Mouse (Mus musculus): ENCODE data around the gene AC134908.4. TPM values are rescaled to one million over a fixed set of nuclear protein-coding genes. Genes with fewer than 3 reads are reported as not detected.
A peak's percentile ranks its signal among the peaks of the same experiment; 100 is the strongest.

Gene AC134908.4
- polyA plus RNA-seq, 1 experiment from 2014 or later: not detected

DNA sequence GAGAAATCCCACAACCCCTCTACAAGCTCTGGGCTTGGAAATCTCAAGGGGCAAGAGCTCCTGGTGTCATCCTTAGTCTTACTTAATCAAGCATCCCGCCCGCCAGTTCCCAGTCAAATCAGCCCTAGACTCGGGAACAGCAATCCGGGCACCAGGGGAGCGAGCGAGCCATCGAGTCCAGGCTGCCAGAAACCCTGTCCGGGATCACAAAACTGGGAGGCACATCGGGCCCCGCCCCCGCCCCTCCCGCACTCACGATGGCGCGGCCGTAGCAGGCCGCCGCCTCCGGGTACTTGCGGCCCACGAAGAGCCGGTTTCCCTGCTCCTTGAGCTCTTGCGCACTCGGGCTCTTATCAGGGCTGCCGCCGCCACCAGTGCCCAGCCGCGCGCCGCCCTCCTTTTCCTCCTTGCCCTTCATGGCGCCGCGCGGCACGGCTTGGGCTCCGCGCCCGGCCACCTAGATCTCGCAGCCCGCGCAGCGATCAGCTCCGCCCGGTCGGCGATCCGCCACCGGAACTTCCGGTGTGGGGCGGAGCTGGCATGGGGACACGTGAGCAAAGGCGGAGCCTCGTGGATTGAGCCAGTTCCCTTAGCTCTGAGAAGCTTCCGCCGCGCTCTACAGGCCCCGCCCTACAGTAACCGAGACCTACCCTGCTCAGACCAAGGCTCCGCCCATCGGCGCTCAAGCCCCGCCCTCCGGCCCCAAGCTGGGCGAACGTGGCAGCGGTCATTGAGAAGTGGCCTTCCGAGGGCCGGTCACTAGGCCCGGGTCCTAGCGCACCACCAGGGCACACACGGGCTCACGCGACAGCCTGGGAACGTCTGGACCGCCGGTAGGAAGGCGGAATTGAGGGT is 37.2 kb upstream of the AC134908.4 start:
- peak; percentile 91 for ATAC-seq (ENCODE audit: low read depth)
- WGBS (ENCODE audit: insufficient replicate concordance): under 1% methylated on average over 71 of the region's 77 CpGs
- peak overlapping the region; percentile 92 for H3K4me3 ChIP-seq (ENCODE audit: low read depth, low read length)
- H3K4me1 ChIP-seq (ENCODE audit: control insufficient read depth, low read depth, low read length): peaks cover 80% of the 10 kb centered on the region
- peak overlapping the region; percentile 99 for H3K4me2 ChIP-seq (ENCODE audit: low read depth, low read length)
- no peaks in the 10 kb centered on the region for H3K9me3 ChIP-seq (replicated peaks; ENCODE audit: control insufficient read depth, low read length)
- peak overlapping the region; percentile 91 for H3K9ac ChIP-seq (ENCODE audit: low read depth, low read length)
- peaks cover 14% of the 10 kb centered on the region for H3K36me3 ChIP-seq (ENCODE audit: control insufficient read depth, insufficient read depth)
- no peaks in the 10 kb centered on the region for H3K27me3 ChIP-seq (ENCODE audit: control insufficient read depth, insufficient read depth, low read depth, low read length)
- peak overlapping the region; percentile 97 for H3K27ac ChIP-seq (ENCODE audit: low read length)

GRCm38 (mm10) chr17:25831451-25832281 is 36.2 kb upstream of the AC134908.4 start:
- ATAC-seq (ENCODE audit: low read depth): no peak
- WGBS (ENCODE audit: insufficient replicate concordance): 41% methylated on average over 21 of the region's 21 CpGs
- peaks cover 14% of the 10 kb centered on the region for H3K36me3 ChIP-seq (ENCODE audit: control insufficient read depth, insufficient read depth)

GRCm38 (mm10) chr17:25830806-25831431 is 35.5 kb upstream of the AC134908.4 start:
- Histone ChIP-seq H3K4me3 (ENCODE audit: low read depth, low read length) (no peak overlapping the region), H3K27me3 (ENCODE audit: control insufficient read depth, insufficient read depth, low read depth, low read length) (no peaks in the 10 kb centered on the region), H3K9ac (ENCODE audit: low read depth, low read length) (no peak overlapping the region; the same call in 1 of the 2 replicates), H3K4me1 (ENCODE audit: control insufficient read depth, low read depth, low read length) (peaks cover 63% of the 10 kb centered on the region), H3K4me2 (ENCODE audit: low read depth, low read length) (0 out of 2 replicates have a peak overlapping the region, but pooled peaks have one; percentile 99), H3K36me3 (ENCODE audit: control insufficient read depth, insufficient read depth) (peaks cover 14% of the 10 kb centered on the region), H3K9me3 (replicated peaks; ENCODE audit: control insufficient read depth, low read length) (no peaks in the 10 kb centered on the region), H3K27ac (ENCODE audit: low read length) (no peak overlapping the region)
- WGBS (ENCODE audit: insufficient replicate concordance): 78% methylated on average over 14 of the region's 14 CpGs
- ATAC-seq (ENCODE audit: low read depth): no peak

More at GRCm38 (mm10) chr17:25831451-25832281, 36.2 kb upstream of the AC134908.4 start:
- peak overlapping the region; percentile 97 for H3K27ac ChIP-seq (ENCODE audit: low read length)
- H3K4me1 ChIP-seq (ENCODE audit: control insufficient read depth, low read depth, low read length): peaks cover 71% of the 10 kb centered on the region
- H3K27me3 ChIP-seq (ENCODE audit: control insufficient read depth, insufficient read depth, low read depth, low read length): no peaks in the 10 kb centered on the region
- peak overlapping the region; percentile 79 for H3K9ac ChIP-seq (ENCODE audit: low read depth, low read length)
- peak overlapping the region; percentile 92 for H3K4me3 ChIP-seq (ENCODE audit: low read depth, low read length)
- peak overlapping the region; percentile 99 for H3K4me2 ChIP-seq (ENCODE audit: low read depth, low read length)
- H3K9me3 ChIP-seq (replicated peaks; ENCODE audit: control insufficient read depth, low read length): no peaks in the 10 kb centered on the region

- peaks cover 60% of the 10 kb centered on the region for H3K4me1 ChIP-seq (ENCODE audit: control insufficient read depth, low read depth, low read length)
- H3K4me3 ChIP-seq (ENCODE audit: low read depth, low read length): peak overlapping the region; percentile 60; the same call in 1 of the 2 replicates
- H3K4me2 ChIP-seq (ENCODE audit: low read depth, low read length): peak overlapping the region; percentile 69; the same call in 1 of the 2 replicates
- peak overlapping the region; percentile 75; the same call in 1 of the 2 replicates for H3K27ac ChIP-seq (ENCODE audit: low read length)
- H3K27me3 ChIP-seq (ENCODE audit: control insufficient read depth, insufficient read depth, low read depth, low read length): no peaks in the 10 kb centered on the region
- no peak overlapping the region; the same call in 1 of the 2 replicates for H3K9ac ChIP-seq (ENCODE audit: low read depth, low read length)
- H3K36me3 ChIP-seq (ENCODE audit: control insufficient read depth, insufficient read depth): peaks cover 14% of the 10 kb centered on the region
- no peaks in the 10 kb centered on the region for H3K9me3 ChIP-seq (replicated peaks; ENCODE audit: control insufficient read depth, low read length)
- ATAC-seq (ENCODE audit: low read depth): no peak
- 66% methylated on average over 4 of the region's 4 CpGs for WGBS (ENCODE audit: insufficient replicate concordance)
Measured at GRCm38 (mm10) chr17:25830200-25830753, 34.8 kb upstream of the AC134908.4 start.

- WGBS (ENCODE audit: insufficient replicate concordance): 39% methylated on average over 8 of the region's 8 CpGs
Measured at GRCm38 (mm10) chr17:25829558-25830017, 34.1 kb upstream of the AC134908.4 start.

GRCm38 (mm10) chr17:25828712-25829557 is 33.5 kb upstream of the AC134908.4 start, which contains the start of gene Jmjd8:
Jmjd8 (plus strand) TSS chr17:25828867.
- H3K9ac ChIP-seq (ENCODE audit: low read depth, low read length): peak within 1 kb of the TSS; percentile 73
- peak; percentile 11; the same call in 1 of the 2 replicates for ATAC-seq (ENCODE audit: low read depth)

More at GRCm38 (mm10) chr17:25829558-25830017, 34.1 kb upstream of the AC134908.4 start:
- H3K9ac ChIP-seq (ENCODE audit: low read depth, low read length): peak overlapping the region; percentile 73
- no peaks in the 10 kb centered on the region for H3K9me3 ChIP-seq (replicated peaks; ENCODE audit: control insufficient read depth, low read length)
- H3K27me3 ChIP-seq (ENCODE audit: control insufficient read depth, insufficient read depth, low read depth, low read length): no peaks in the 10 kb centered on the region
- H3K4me3 ChIP-seq (ENCODE audit: low read depth, low read length): peak overlapping the region; percentile 60
- peak overlapping the region; percentile 75 for H3K27ac ChIP-seq (ENCODE audit: low read length)
- peaks cover 60% of the 10 kb centered on the region for H3K4me1 ChIP-seq (ENCODE audit: control insufficient read depth, low read depth, low read length)
- ATAC-seq (ENCODE audit: low read depth): no peak
- H3K36me3 ChIP-seq (ENCODE audit: control insufficient read depth, insufficient read depth): peaks cover 14% of the 10 kb centered on the region
- H3K4me2 ChIP-seq (ENCODE audit: low read depth, low read length): peak overlapping the region; percentile 69

DNA sequence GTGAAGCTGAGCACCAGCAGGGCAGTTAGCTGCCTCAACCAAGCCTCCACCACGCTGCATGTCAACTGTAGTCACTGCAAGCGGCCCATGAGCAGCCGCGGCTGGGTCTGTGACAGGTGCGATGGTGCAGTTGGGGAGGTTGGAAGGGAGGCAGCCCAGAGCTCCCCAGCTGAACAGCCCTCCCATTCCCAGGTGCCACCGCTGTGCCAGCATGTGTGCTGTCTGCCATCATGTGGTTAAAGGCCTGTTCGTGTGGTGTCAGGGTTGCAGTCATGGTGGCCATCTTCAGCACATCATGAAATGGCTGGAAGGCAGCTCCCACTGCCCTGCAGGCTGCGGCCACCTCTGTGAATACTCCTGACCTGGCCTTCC is 32.8 kb upstream of the AC134908.4 start:
- Histone ChIP-seq H3K4me2 (ENCODE audit: low read depth, low read length) (peak overlapping the region; percentile 69), H3K4me3 (ENCODE audit: low read depth, low read length) (peak overlapping the region; percentile 60), H3K27me3 (ENCODE audit: control insufficient read depth, insufficient read depth, low read depth, low read length) (no peaks in the 10 kb centered on the region), H3K4me1 (ENCODE audit: control insufficient read depth, low read depth, low read length) (peaks cover 55% of the 10 kb centered on the region), H3K27ac (ENCODE audit: low read length) (peak overlapping the region; percentile 75), H3K9ac (ENCODE audit: low read depth, low read length) (peak overlapping the region; percentile 73; the same call in 1 of the 2 replicates), H3K9me3 (replicated peaks; ENCODE audit: control insufficient read depth, low read length) (no peaks in the 10 kb centered on the region), H3K36me3 (ENCODE audit: control insufficient read depth, insufficient read depth) (peaks cover 14% of the 10 kb centered on the region)
- ATAC-seq (ENCODE audit: low read depth): no peak
- 83% methylated on average over 8 of the region's 8 CpGs for WGBS (ENCODE audit: insufficient replicate concordance)

More at GRCm38 (mm10) chr17:25828712-25829557, 33.5 kb upstream of the AC134908.4 start, which contains the start of gene Jmjd8:
- peaks cover 60% of the 10 kb centered on the region for H3K4me1 ChIP-seq (ENCODE audit: control insufficient read depth, low read depth, low read length)
- H3K4me2 ChIP-seq (ENCODE audit: low read depth, low read length): peak within 1 kb of the TSS; percentile 69
- no peaks in the 10 kb centered on the region for H3K27me3 ChIP-seq (ENCODE audit: control insufficient read depth, insufficient read depth, low read depth, low read length)
- peak within 1 kb of the TSS; percentile 75 for H3K27ac ChIP-seq (ENCODE audit: low read length)
- peak within 1 kb of the TSS; percentile 60 for H3K4me3 ChIP-seq (ENCODE audit: low read depth, low read length)
- 1% methylated on average over 32 of the region's 32 CpGs for WGBS (ENCODE audit: insufficient replicate concordance)
- no peaks in the 10 kb centered on the region for H3K9me3 ChIP-seq (replicated peaks; ENCODE audit: control insufficient read depth, low read length)
- peaks cover 14% of the 10 kb centered on the region for H3K36me3 ChIP-seq (ENCODE audit: control insufficient read depth, insufficient read depth)

Measured in liver, embryonic 16.5 days (tissue).